Mouse (Mus musculus) heart, adult 2 months (tissue): ENCODE measurements around the gene Lcn6.

ENCODE experiments used
- CTCF ChIP-seq: fragments of 200-600 bp; IDR thresholded peaks from 2 replicates; pipeline ENCODE4 v1.8.1; 2022; ENCODE audit warnings: antibody characterized with exemption, mild to moderate bottlenecking, moderate library complexity
- EP300 ChIP-seq: fragments of 200-500 bp; IDR thresholded peaks from 2 replicates; pipeline ENCODE4 v1.6.1; 2011; ENCODE audit warnings: low read depth, low read length, control low read depth; ENCODE audit not compliant: insufficient read depth
- POLR2A ChIP-seq: fragments of 200-500 bp; IDR thresholded peaks from 2 replicates; pipeline ENCODE4 v1.6.1; 2011; ENCODE audit warnings: mild to moderate bottlenecking, low read depth, low read length, control low read depth; ENCODE audit not compliant: insufficient read depth

- TF ChIP-seq CTCF, result no peak
- TF ChIP-seq POLR2A, result no peak
- TF ChIP-seq EP300, result no peak
These were observed 47.8 kb upstream of the Lcn6 start for GRCm38 (mm10) chr2:25628738-25629137.
